Mouse (Mus musculus): Measurements from ENCODE around the gene Fbxl7.

DNA sequence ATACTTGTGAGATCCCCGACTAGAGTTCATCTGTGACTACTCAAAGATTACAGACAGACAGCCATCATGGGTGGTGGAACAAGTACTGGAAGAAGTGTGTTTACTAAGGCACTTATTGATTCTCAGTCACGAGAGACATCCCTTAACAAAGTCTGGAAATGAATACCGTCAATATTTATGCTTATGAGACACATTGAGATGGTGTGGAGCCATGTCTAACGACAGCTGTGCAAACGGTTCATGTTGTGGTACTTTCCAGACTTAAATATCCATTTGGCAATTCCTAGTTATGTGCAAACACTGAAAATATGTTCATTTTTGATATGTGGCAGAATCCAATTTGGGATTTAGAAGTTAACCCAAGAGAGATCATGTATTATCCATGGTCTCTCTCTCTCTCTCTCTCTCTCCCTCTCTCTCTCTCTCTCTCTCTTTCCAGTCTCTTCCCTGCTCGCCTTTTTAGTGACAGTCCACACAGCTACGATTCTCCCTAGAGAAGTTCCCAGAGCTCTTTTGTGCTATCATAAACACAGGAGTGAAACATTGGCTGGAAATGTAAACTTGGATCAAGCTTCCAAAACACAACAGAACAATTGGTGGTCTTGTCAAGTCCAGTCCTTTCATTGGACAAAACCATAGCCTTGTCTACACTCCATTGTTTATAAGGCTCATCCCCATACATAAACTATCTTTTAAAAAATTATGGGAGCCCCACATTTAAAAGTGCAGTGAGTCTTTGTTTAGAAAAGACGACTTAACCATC is 315.3 kb downstream of the Fbxl7 start:
- TF ChIP-seq CTCF (conservative IDR thresholded peaks at IDR 0.05; ENCODE audit: insufficient read depth, insufficient read length, low read depth, low read length) (no peak), POLR2A (IDR thresholded peaks at IDR 0.05; ENCODE audit: low read depth, low read length) (no peak)

All from kidney, adult 2 months (tissue).